Mouse (Mus musculus) right cerebral cortex, postnatal 25 days (tissue): ENCODE measurements at regions not wholly inside any gene's neighbourhood (a gene's known extent, or its start where the extent isn't known, plus 50 kb on each side); places are given as distances from the start of the nearest gene placed in this dataset.

ENCODE experiments used
- DNase-seq: peaks from one replicate; pipeline ENCODE4 v3.0.0; 2022

DNA sequence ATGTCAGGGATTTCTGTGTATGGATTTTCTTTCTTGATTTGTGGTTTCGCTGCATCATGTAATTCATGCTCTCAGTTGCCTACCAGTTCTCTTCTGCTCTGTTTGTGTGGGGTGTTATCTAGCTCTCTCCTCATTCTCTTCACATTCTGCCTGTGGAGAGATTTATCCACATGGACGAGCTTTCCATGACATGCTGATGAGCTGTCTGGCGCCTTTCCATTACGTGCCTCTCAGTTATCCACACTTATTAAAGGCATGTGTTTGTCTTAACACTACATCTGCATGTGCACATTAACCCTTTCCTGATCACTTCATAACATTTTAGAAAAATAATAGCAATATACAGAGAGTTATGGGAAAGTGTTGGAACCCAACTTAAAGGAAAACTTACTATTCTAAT is 106.6 kb upstream of the Negr1 start:
- no peak for DNase-seq

- DNase-seq, result no peak
Observed at GRCm38 (mm10) chr3:156463299-156463698, 98.3 kb upstream of the Negr1 start.

DNA sequence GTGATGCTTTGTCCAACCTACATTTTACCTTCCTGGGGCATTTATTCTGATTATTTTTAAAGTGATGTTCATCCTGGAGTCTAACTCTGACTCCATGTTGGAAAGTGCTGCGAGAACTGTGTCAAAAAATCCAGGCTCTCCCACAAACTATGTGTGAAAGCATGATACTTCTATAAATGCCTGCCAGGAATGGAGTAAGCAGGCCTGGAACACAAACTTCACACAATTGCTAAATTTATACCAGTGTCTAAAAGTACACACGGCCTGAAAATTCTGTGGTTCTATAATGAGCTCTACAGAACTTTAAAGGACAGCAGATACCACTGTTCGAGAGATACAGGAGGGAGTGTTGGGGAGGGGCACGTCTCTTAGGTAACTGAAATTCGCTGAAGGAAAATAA is 96.0 kb upstream of the Negr1 start:
- DNase-seq, result peak; percentile 3

DNA sequence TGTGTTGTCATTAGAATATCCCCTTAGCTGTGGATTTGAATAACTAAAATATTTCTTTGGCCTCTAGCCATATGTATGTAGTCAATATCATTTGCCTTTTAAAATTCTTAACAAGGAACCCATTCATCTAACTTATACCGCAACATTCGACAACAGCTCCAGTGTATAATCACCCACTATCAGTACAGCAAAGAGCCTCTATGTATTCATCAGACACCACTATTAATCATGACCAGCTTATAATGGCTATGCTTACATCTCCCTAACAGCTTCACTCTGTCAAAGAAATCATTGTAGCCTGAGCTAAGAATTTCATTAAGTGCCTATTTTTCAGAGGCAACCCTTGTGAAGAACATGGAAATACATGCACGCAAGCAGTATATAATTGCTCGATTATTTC is 88.9 kb upstream of the Negr1 start:
- no peak for DNase-seq
